Mouse (Mus musculus) c-Kit-positive CD71-negative TER-119-negative erythroid progenitor cells, embryonic 14.5 days (primary cell): ENCODE data around the gene Tns1.
A peak's percentile ranks its signal among the peaks of the same experiment; 100 is the strongest.
"Not testable (repeated sequence)": the region's sequence is repeated elsewhere in the genome, so short reads cannot be mapped to it uniquely, and the experiment has no call there.

Experiments
- DNase-seq: peaks from one replicate; pipeline ENCODE4 v3.0.0-alpha.2; 2013; ENCODE audit warnings: low read depth

The Tns1 gene

GRCm38 (mm10) chr1:73909191-73909983, 214.9 kb downstream of the Tns1 start:
- no peak for DNase-seq

- DNase-seq: no peak
Measured at GRCm38 (mm10) chr1:73908081-73908960, 215.9 kb downstream of the Tns1 start.

GRCm38 (mm10) chr1:73907166-73907565, 217.1 kb downstream of the Tns1 start:
- no peak for DNase-seq

GRCm38 (mm10) chr1:73906376-73906775, 217.9 kb downstream of the Tns1 start:
- no peak for DNase-seq

GRCm38 (mm10) chr1:73905811-73906190, 218.4 kb downstream of the Tns1 start:
- DNase-seq: no peak

GRCm38 (mm10) chr1:73905111-73905810, 219.0 kb downstream of the Tns1 start:
- DNase-seq: no peak

- DNase-seq: no peak
Measured at GRCm38 (mm10) chr1:73904641-73905040, 219.6 kb downstream of the Tns1 start.

GRCm38 (mm10) chr1:73903035-73903434, 221.2 kb downstream of the Tns1 start:
- DNase-seq: no peak

- peak; percentile 84 for DNase-seq
Measured at GRCm38 (mm10) chr1:73902171-73902991, 221.9 kb downstream of the Tns1 start.

GRCm38 (mm10) chr1:73901496-73901899, 222.8 kb downstream of the Tns1 start:
- peak; percentile 73 for DNase-seq

GRCm38 (mm10) chr1:73895451-73895850, 228.8 kb downstream of the Tns1 start:
- DNase-seq: not testable (repeated sequence)

GRCm38 (mm10) chr1:73880731-73881130, 243.5 kb downstream of the Tns1 start:
- DNase-seq: no peak

- no peak for DNase-seq
Measured at GRCm38 (mm10) chr1:73875676-73876218, 248.5 kb downstream of the Tns1 start.

GRCm38 (mm10) chr1:73864314-73864713, 259.9 kb downstream of the Tns1 start:
- DNase-seq: no peak

- DNase-seq: no peak
Measured at GRCm38 (mm10) chr1:73863074-73863431, 261.2 kb downstream of the Tns1 start.

- DNase-seq: peak; percentile 30
Measured at GRCm38 (mm10) chr1:73862323-73863073, 261.8 kb downstream of the Tns1 start.

- DNase-seq: no peak
Measured at GRCm38 (mm10) chr1:73860421-73860820, 263.8 kb downstream of the Tns1 start.
